Mouse (Mus musculus) v-Abl transformed pro-B cells (cell line): ENCODE measurements around the gene Plb1.

Experiments used
- in situ Hi-C, 2 experiments: fragments of 400-800 bp; cut with MboI; formaldehyde crosslinking; loops; one replicate each; pipeline ENCODE4 v1.15.1; 2025; ENCODE audit not compliant: unreplicated experiment in 2 of 2

The Plb1 gene

GRCm38 (mm10) chr5:32413083-32413482 is 180.6 kb downstream of the Plb1 start:
- in situ Hi-C loops: loop anchor here (5.0 kb wide), 2 partner anchors 36 to 44 kb away; partner anchors contain the start of gene Ppp1cb (in 2 of the 2)

- in situ Hi-C loops: loop anchor here (5.0 kb wide), 2 partner anchors 36 to 44 kb away; partner anchors contain the start of gene Ppp1cb (in 2 of the 2)
These were observed 181.1 kb downstream of the Plb1 start for GRCm38 (mm10) chr5:32413569-32413968.

DNA sequence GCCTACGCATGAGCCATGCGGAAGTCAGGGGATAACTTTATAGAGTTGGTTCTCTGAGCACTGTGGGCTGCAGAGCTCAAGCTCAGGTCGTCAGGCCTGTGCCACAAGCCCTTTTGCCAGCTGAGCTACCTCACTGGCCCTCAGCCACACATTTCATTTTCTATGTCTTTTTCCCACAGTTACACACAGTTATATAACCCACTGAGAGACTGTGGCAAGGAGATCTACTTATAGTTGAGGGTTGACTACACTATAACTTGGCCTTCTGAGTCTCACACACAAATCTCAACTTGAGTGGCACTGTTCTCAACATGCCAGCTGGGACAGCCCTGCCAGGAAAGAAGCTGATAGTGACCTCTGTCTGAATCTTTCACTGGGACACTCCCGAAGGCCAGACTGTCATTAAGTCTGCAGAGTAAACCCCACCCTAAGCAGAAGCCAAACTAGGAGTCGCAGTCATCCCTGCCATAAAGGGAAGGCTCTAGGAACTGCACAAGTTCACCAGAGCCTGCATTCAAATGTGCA is 182.0 kb downstream of the Plb1 start:
- in situ Hi-C loops: loop anchor here (5.0 kb wide), 2 partner anchors 37 to 43 kb away; partner anchors contain the start of gene Ppp1cb (in 2 of the 2)

GRCm38 (mm10) chr5:32415554-32415953 is 183.0 kb downstream of the Plb1 start:
- in situ Hi-C loops: no loop called here
